Mouse (Mus musculus) CH12.LX (cell line): ENCODE measurements at regions not wholly inside any gene's neighbourhood (a gene's known extent, or its start where the extent isn't known, plus 50 kb on each side); places are given as distances from the start of the nearest gene placed in this dataset.

Experiments used
- DNase-seq: peaks from one replicate; pipeline ENCODE4 v3.0.0-alpha.2; 2013; ENCODE audit errors: extremely low read depth
- H3K27ac ChIP-seq: 2 replicates; pipeline ENCODE4 v1.5.1; 2012; ENCODE audit warnings: low read depth, mild to moderate bottlenecking, control low read depth, moderate library complexity; ENCODE audit not compliant: insufficient read depth
- H3K27me3 ChIP-seq: replicated peaks from 2 replicates; pipeline ENCODE3; 2012; ENCODE audit warnings: inconsistent platforms
- H3K36me3 ChIP-seq, 2 experiments: replicated peaks in 1 of 2; 2 replicates each; pipeline versions ENCODE3 to v1.6.1; 2012; ENCODE audit warnings: inconsistent platforms in 1 of 2, low read length in 1 of 2, mild to moderate bottlenecking in 1 of 2, mixed read lengths in 1 of 2, moderate library complexity in 1 of 2; ENCODE audit not compliant: control insufficient read depth in 1 of 2, insufficient read depth in 1 of 2
- H3K4me1 ChIP-seq, 2 experiments: 2 replicates each; pipeline ENCODE4 v1.6.1; 2012; ENCODE audit warnings: inconsistent platforms in 1 of 2, moderate library complexity in 1 of 2; ENCODE audit not compliant: insufficient read depth in 2 of 2, control insufficient read depth in 1 of 2
- H3K4me2 ChIP-seq: 2 replicates; pipeline ENCODE4 v1.6.1; 2012; ENCODE audit warnings: low read depth, mild to moderate bottlenecking, control low read depth; ENCODE audit not compliant: poor library complexity, insufficient read depth, severe bottlenecking
- H3K4me3 ChIP-seq, 3 experiments: fragments of 150-350 bp in 1 of 3; sonication (generic) in 1 of 3; replicated peaks in 1 of 3; 2 replicates each; pipeline versions ENCODE3 to v1.5.1; 2011 to 2012; ENCODE audit warnings: low read depth in 2 of 3, low read length in 2 of 3, mild to moderate bottlenecking in 2 of 3, moderate library complexity in 2 of 3, control low read depth in 1 of 3, improper control_type of control experiment in 1 of 3, inconsistent platforms in 1 of 3, mixed read lengths in 1 of 3; ENCODE audit not compliant: poor library complexity in 1 of 3
- H3K79me2 ChIP-seq: replicated peaks from 2 replicates; pipeline ENCODE4 v1.6.1; 2012; ENCODE audit warnings: mild to moderate bottlenecking, moderate library complexity; ENCODE audit not compliant: control insufficient read depth, poor library complexity, insufficient read depth, severe bottlenecking; ENCODE audit errors: extremely low read depth
- H3K9ac ChIP-seq: 2 replicates; pipeline ENCODE4 v1.6.1; 2012; ENCODE audit warnings: low read depth, mild to moderate bottlenecking, control low read depth, moderate library complexity; ENCODE audit not compliant: insufficient read depth
- H3K9me3 ChIP-seq: replicated peaks from 2 replicates; pipeline ENCODE3; 2012; ENCODE audit warnings: low read length, inconsistent platforms, mixed read lengths
- BHLHE40 ChIP-seq: IDR thresholded peaks from 2 replicates; pipeline ENCODE4 v1.6.1; 2011; ENCODE audit warnings: mild to moderate bottlenecking, low read depth, low read length, improper control_type of control experiment
- CHD1 ChIP-seq: IDR thresholded peaks from 2 replicates; pipeline ENCODE4 v1.6.1; 2012; ENCODE audit warnings: low read depth, low read length, improper control_type of control experiment, inconsistent platforms
- CHD2 ChIP-seq: IDR thresholded peaks from 2 replicates; pipeline ENCODE4 v1.6.1; 2011; ENCODE audit warnings: low read length, improper control_type of control experiment
- E2F4 ChIP-seq: IDR thresholded peaks from 2 replicates; pipeline ENCODE4 v1.6.1; 2011; ENCODE audit warnings: low read depth, low read length, improper control_type of control experiment; ENCODE audit not compliant: insufficient replicate concordance
- ELF1 ChIP-seq: IDR thresholded peaks from 2 replicates; pipeline ENCODE4 v1.6.1; 2014; ENCODE audit warnings: low read depth, mild to moderate bottlenecking, inconsistent platforms, low read length, improper control_type of control experiment
- EP300 ChIP-seq: IDR thresholded peaks from 2 replicates; pipeline ENCODE4 v1.6.1; 2011; ENCODE audit warnings: low read length, improper control_type of control experiment
- ETS1 ChIP-seq: conservative IDR thresholded peaks from 2 replicates; pipeline ENCODE4 v1.6.1; 2012; ENCODE audit warnings: low read depth, mild to moderate bottlenecking, inconsistent platforms, low read length, improper control_type of control experiment, moderate library complexity
- GABPA ChIP-seq: IDR thresholded peaks from 2 replicates; pipeline ENCODE4 v1.6.1; 2012; ENCODE audit warnings: low read depth, low read length, improper control_type of control experiment, inconsistent platforms; ENCODE audit not compliant: insufficient replicate concordance
- HCFC1 ChIP-seq: IDR thresholded peaks from 2 replicates; pipeline ENCODE4 v1.6.1; 2012; ENCODE audit warnings: low read depth, mild to moderate bottlenecking, inconsistent platforms, low read length, improper control_type of control experiment
- IRF4 ChIP-seq: IDR thresholded peaks from 2 replicates; pipeline ENCODE4 v1.6.1; 2014; ENCODE audit warnings: low read depth, mild to moderate bottlenecking, inconsistent platforms, low read length, improper control_type of control experiment
- JUN ChIP-seq: IDR thresholded peaks from 2 replicates; pipeline ENCODE4 v1.6.1; 2011; ENCODE audit warnings: low read depth, mild to moderate bottlenecking, low read length, improper control_type of control experiment, moderate library complexity; ENCODE audit not compliant: insufficient read depth
- JUND ChIP-seq: conservative IDR thresholded peaks from 2 replicates; pipeline ENCODE4 v1.6.1; 2011; ENCODE audit warnings: low read depth, low read length, improper control_type of control experiment
- KAT2A ChIP-seq: IDR thresholded peaks from 2 replicates; pipeline ENCODE4 v1.6.1; 2012; ENCODE audit warnings: low read length, improper control_type of control experiment, inconsistent platforms; ENCODE audit not compliant: insufficient replicate concordance
- MAFK ChIP-seq: IDR thresholded peaks from 2 replicates; pipeline ENCODE4 v1.6.1; 2011; ENCODE audit warnings: low read length, improper control_type of control experiment; ENCODE audit not compliant: insufficient replicate concordance
- MAX ChIP-seq: IDR thresholded peaks from 2 replicates; pipeline ENCODE4 v1.6.1; 2011; ENCODE audit warnings: low read length, improper control_type of control experiment
- POLR2A ChIP-seq: IDR thresholded peaks from 2 replicates; pipeline ENCODE4 v1.6.1; 2011; ENCODE audit warnings: low read depth, mild to moderate bottlenecking, improper control_type of control experiment, low read length
- POLR2AphosphoS2 ChIP-seq: IDR thresholded peaks from 2 replicates; pipeline ENCODE4 v1.6.1; 2011; ENCODE audit warnings: low read depth, low read length, improper control_type of control experiment
- RAD21 ChIP-seq: IDR thresholded peaks from 2 replicates; pipeline ENCODE4 v1.6.1; 2011; ENCODE audit warnings: low read depth, mild to moderate bottlenecking, low read length, improper control_type of control experiment, moderate library complexity
- SIN3A ChIP-seq: IDR thresholded peaks from 2 replicates; pipeline ENCODE4 v1.6.1; 2012; ENCODE audit warnings: low read length, improper control_type of control experiment, inconsistent platforms
- TBP ChIP-seq: conservative IDR thresholded peaks from 2 replicates; pipeline ENCODE4 v1.6.1; 2011; ENCODE audit warnings: low read depth, low read length, improper control_type of control experiment
- USF2 ChIP-seq: conservative IDR thresholded peaks from 2 replicates; pipeline ENCODE4 v1.6.1; 2011; ENCODE audit warnings: low read depth, low read length, improper control_type of control experiment
- ZC3H11A ChIP-seq: IDR thresholded peaks from 2 replicates; pipeline ENCODE4 v1.6.1; 2012; ENCODE audit warnings: low read depth, mild to moderate bottlenecking, inconsistent platforms, low read length, improper control_type of control experiment
- ZKSCAN1 ChIP-seq: IDR thresholded peaks from 2 replicates; pipeline ENCODE4 v1.6.1; 2012; ENCODE audit warnings: low read depth, inconsistent platforms, low read length, improper control_type of control experiment, borderline replicate concordance
- ZNF384 ChIP-seq: IDR thresholded peaks from 2 replicates; pipeline ENCODE4 v1.6.1; 2012; ENCODE audit warnings: low read depth, low read length, improper control_type of control experiment, inconsistent platforms
- dilution Hi-C: fragments of 300-500 bp; cut with MboI; formaldehyde crosslinking; loops from 2 replicates; pipeline ENCODE4 v1.14.3; 2020; ENCODE audit warnings: low sequenced_read_pairs; ENCODE audit not compliant: extremely low pct_unique_long_range_greater_than_20kb, extremely low pct_ligation_motif_present
- in situ Hi-C: fragments of 300-500 bp; cut with MboI; formaldehyde crosslinking; loops from 3 replicates; pipeline ENCODE4 v1.14.3; 2019; ENCODE audit warnings: low sequenced_read_pairs, low pct_ligation_motif_present, low pct_unique_long_range_greater_than_20kb, mixed read lengths

DNA sequence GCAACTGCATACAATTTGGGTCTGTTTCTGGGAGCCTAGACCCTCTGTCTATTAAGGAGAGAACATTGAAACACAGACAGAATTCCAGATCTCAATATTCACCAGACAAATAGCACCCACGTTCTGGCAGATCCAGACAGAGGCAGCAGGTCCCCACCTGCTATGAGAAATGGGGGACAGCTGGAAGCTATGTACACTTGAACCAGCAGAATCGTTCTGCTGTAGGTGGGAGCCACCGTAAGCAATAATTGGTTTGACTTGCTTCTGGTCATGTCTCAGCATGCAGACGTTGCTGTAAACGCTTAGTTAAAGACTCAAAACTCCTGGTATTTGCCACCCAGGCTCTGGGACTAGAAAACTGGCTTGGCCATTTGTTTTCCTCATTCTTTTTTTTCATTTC lies 122.2 kb upstream of the Xylt1 start:
- in situ Hi-C loops (no loop called here), dilution Hi-C loops (no loop called here)
- Histone ChIP-seq H3K27me3 (no peaks in the 10 kb centered on the region), H3K4me3 (no peak overlapping the region), H3K79me2 (no peaks in the 10 kb centered on the region), H3K36me3 (no peaks in the 10 kb centered on the region), H3K27ac (no peak overlapping the region), H3K9me3 (no peaks in the 10 kb centered on the region), H3K4me1 (no peaks in the 10 kb centered on the region), H3K4me2 (no peak overlapping the region), H3K9ac (no peak overlapping the region)
- DNase-seq = no peak
- TF ChIP-seq ZKSCAN1 = no peak
- TF ChIP-seq CHD2 = no peak
- no peak for TF ChIP-seq RAD21
- TF ChIP-seq IRF4 = no peak
- TF ChIP-seq SIN3A = no peak
- no peak for TF ChIP-seq POLR2AphosphoS2
- no peak for TF ChIP-seq HCFC1
- TF ChIP-seq ELF1 = no peak
- no peak for TF ChIP-seq POLR2A

DNA sequence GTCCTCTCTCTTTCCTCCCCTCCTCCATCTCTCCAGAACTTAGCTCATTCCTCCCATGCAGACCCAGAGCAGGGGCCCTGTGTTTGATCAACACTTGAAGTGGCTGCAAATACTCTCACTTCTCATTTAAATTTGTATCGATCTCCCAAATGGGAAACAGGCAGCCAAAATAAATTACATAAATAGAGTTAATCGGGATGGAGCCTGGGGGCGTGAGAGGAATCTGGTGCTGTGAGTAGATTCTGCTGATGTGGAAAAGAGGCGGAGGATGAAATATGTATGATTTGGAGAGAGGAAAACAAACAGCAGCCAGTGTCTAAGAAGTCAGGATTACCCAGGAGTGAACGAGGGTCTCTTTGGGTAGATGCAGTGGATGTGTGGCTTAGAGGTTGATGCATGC lies 121.6 kb upstream of the Xylt1 start:
- DNase-seq = no peak
- Histone ChIP-seq H3K27me3 (no peaks in the 10 kb centered on the region), H3K9ac (no peak overlapping the region), H3K4me1 (no peaks in the 10 kb centered on the region), H3K79me2 (no peaks in the 10 kb centered on the region), H3K27ac (no peak overlapping the region), H3K4me2 (no peak overlapping the region)
- in situ Hi-C loops (no loop called here), dilution Hi-C loops (no loop called here)
- no peak for TF ChIP-seq E2F4
- TF ChIP-seq TBP = no peak
- TF ChIP-seq EP300 = no peak
- TF ChIP-seq MAX = no peak
- TF ChIP-seq GABPA = no peak
- TF ChIP-seq CHD1 = no peak
- no peak for TF ChIP-seq USF2
- no peak for TF ChIP-seq JUND
- TF ChIP-seq ELF1 = no peak
- TF ChIP-seq JUN = no peak
- no peak for TF ChIP-seq ZC3H11A
- no peak for TF ChIP-seq POLR2AphosphoS2
- no peak for TF ChIP-seq BHLHE40
- no peak for TF ChIP-seq MAFK
- no peak for TF ChIP-seq SIN3A
- no peak for TF ChIP-seq ZNF384
- TF ChIP-seq ETS1 = no peak
- TF ChIP-seq POLR2A = no peak
- no peak for TF ChIP-seq KAT2A
- TF ChIP-seq, all 38 proteins: peak for 0
- H3K4me3 ChIP-seq = no peak overlapping the region
- no peaks in the 10 kb centered on the region for H3K9me3 ChIP-seq
- no peaks in the 10 kb centered on the region for H3K36me3 ChIP-seq
